Mouse (Mus musculus) neural tube, embryonic 15.5 days (tissue): ENCODE results near the gene Rpn1. TPM values are rescaled to one million over a fixed set of nuclear protein-coding genes. Genes with fewer than 3 reads are reported as not detected.

ENCODE experiments used
- ATAC-seq: fragments of 200-750 bp; cut with Nextera tagmentation; 2 replicates; pipeline ENCODE4 v1.8.0; 2017; ENCODE audit warnings: mild to moderate bottlenecking, moderate TSS enrichment, moderate library complexity; ENCODE audit not compliant: low FRiP score
- H3K27ac ChIP-seq: fragments of 300-500 bp; sonication (generic); replicated peaks from 2 replicates; pipeline ENCODE4 v1.5.1; 2015; ENCODE audit warnings: mild to moderate bottlenecking, inconsistent platforms
- H3K27me3 ChIP-seq: fragments of 300-500 bp; sonication (generic); replicated peaks from 2 replicates; pipeline ENCODE4 v1.6.1; 2015; ENCODE audit warnings: inconsistent platforms
- H3K36me3 ChIP-seq: fragments of 300-500 bp; sonication (generic); 2 replicates; pipeline ENCODE4 v1.6.1; 2015; ENCODE audit warnings: inconsistent platforms
- H3K4me1 ChIP-seq: fragments of 300-500 bp; sonication (generic); 2 replicates; pipeline ENCODE4 v1.6.1; 2015; ENCODE audit warnings: inconsistent platforms
- H3K4me2 ChIP-seq: fragments of 300-500 bp; sonication (generic); 2 replicates; pipeline ENCODE4 v1.6.1; 2015; ENCODE audit warnings: inconsistent platforms, mild to moderate bottlenecking, moderate library complexity
- H3K4me3 ChIP-seq: fragments of 300-500 bp; sonication (generic); replicated peaks from 2 replicates; pipeline ENCODE4 v1.5.1; 2015; ENCODE audit warnings: mild to moderate bottlenecking, inconsistent platforms
- H3K9ac ChIP-seq: fragments of 300-500 bp; sonication (generic); replicated peaks from 2 replicates; pipeline ENCODE4 v1.6.1; 2015; ENCODE audit warnings: mild to moderate bottlenecking, inconsistent platforms
- H3K9me3 ChIP-seq: fragments of 300-500 bp; sonication (generic); replicated peaks from 2 replicates; pipeline ENCODE4 v1.6.1; 2016; ENCODE audit warnings: inconsistent platforms
- WGBS: fragments of 180-500 bp; shearing (Covaris S2); methylation state at CpG from one replicate; pipeline ENCODE4 v1.1.7; 2015; ENCODE audit warnings: mixed read lengths; 5-methylcytosine and 5-hydroxymethylcytosine counted together
- polyA plus RNA-seq: library from polyadenylated mRNA; unstranded; fragments of >200 nt; fragmentation: Nextera tagmentation; extraction: Ambion mirVana; gene quantifications from 2 replicates; pipeline ENCODE4 v1.2.1, GENCODE M21; 2015

Gene Rpn1
- polyA plus RNA-seq, 1 experiment from 2014 or later: 294 TPM

DNA sequence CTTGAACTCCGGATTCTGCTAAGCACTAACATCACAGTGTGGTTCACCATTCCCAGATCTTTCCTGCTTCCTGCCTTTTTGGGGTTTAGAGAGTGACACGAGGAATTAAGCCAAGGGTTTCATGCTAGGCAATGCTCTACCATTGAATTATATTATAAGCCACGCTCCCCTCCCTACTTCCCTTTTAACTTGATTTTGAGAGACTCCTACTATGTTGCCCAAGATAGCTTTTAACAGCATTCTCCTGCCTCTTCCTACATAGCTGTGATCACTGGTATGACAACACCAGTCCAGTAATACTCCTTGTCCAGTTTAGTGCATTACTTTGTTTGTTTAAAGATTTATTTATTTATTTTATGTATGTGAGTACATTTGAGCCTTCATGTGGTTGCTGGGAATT is 16.6 kb upstream of the Rpn1 start:
- ATAC-seq: no peak
- Histone ChIP-seq H3K27ac (no peak overlapping the region), H3K9ac (no peak overlapping the region), H3K4me2 (no peak overlapping the region), H3K4me1 (no peaks in the 10 kb centered on the region), H3K36me3 (no peaks in the 10 kb centered on the region), H3K9me3 (no peaks in the 10 kb centered on the region), H3K27me3 (peaks cover 6% of the 10 kb centered on the region; the same call in 1 of the 2 replicates), H3K4me3 (no peak overlapping the region)
- 78% methylated on average over 3 of the region's 3 CpGs for WGBS

DNA sequence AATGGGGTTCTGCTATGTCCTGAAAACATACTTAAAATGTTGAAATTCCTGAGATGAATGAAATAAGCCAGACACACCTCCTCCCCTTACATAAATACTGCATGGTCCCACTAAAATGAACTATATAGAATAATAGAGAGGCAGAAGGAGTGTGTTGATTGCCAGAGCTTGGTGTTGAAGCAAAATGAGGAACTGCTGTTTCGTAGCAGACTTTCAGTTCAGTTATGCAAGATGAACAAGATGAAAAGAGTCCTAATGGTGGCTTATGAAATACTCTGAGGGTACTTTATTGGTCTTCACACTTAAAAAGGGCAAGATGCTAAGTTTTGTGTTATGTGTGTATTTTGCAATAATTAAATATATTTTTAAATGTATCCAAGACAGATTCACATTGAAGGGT is 15.5 kb upstream of the Rpn1 start:
- H3K4me2 ChIP-seq: no peak overlapping the region
- no peaks in the 10 kb centered on the region for H3K9me3 ChIP-seq
- WGBS: 91% methylated on average over 1 of the region's 1 CpGs
- H3K4me3 ChIP-seq: no peak overlapping the region
- H3K9ac ChIP-seq: no peak overlapping the region
- ATAC-seq: no peak
- H3K27me3 ChIP-seq: peaks cover 6% of the 10 kb centered on the region; the same call in 1 of the 2 replicates
- H3K36me3 ChIP-seq: no peaks in the 10 kb centered on the region
- H3K27ac ChIP-seq: no peak overlapping the region
- no peaks in the 10 kb centered on the region for H3K4me1 ChIP-seq

DNA sequence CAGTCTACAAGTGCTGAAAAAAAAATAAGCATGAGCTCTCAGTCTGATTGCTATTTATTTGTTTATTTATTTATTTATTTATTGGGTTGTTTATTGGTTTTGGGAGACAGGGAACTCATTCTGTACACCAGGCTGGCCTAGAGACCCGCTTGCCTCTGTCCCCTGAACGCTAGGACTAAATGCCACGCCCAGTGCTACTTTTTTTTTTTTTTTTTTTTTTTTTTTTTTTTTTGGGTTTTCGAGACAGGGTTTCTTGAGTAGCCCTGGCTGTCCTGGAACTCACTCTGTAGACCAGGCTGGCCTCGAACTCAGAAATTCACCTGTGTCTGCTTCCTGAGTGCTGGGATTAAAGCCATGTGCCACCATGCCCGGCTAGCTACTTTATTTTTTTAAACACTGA is 13.8 kb upstream of the Rpn1 start:
- Histone ChIP-seq H3K9ac (no peak overlapping the region), H3K9me3 (no peaks in the 10 kb centered on the region), H3K4me1 (peaks cover under 1% of the 10 kb centered on the region; the same call in 1 of the 2 replicates), H3K27ac (no peak overlapping the region), H3K4me3 (no peak overlapping the region), H3K36me3 (no peaks in the 10 kb centered on the region), H3K4me2 (no peak overlapping the region), H3K27me3 (peaks cover 6% of the 10 kb centered on the region; the same call in 1 of the 2 replicates)
- WGBS: 84% methylated on average over 6 of the region's 6 CpGs
- no peak for ATAC-seq

DNA sequence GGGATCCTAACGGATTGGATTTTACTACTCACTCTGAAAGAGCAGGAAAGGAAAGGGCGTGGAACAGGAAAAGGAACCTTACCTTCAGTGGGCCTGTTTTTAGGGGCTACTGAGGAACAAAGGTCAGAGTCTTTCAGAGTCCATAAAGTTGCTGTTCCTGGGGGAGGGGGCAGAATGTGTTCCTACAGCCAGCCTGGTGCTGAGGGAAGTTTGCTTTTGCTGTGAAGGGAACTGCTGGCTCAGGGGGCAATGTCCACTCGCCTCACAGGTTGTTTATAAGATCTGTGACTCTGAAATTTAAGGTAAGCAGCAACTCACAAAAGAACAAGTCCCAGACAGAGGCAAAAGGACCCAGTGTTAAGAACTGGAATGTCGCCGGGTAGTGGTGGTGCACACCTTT is 13.1 kb upstream of the Rpn1 start:
- no peak overlapping the region for H3K4me2 ChIP-seq
- WGBS: 73% methylated on average over 5 of the region's 5 CpGs

DNA sequence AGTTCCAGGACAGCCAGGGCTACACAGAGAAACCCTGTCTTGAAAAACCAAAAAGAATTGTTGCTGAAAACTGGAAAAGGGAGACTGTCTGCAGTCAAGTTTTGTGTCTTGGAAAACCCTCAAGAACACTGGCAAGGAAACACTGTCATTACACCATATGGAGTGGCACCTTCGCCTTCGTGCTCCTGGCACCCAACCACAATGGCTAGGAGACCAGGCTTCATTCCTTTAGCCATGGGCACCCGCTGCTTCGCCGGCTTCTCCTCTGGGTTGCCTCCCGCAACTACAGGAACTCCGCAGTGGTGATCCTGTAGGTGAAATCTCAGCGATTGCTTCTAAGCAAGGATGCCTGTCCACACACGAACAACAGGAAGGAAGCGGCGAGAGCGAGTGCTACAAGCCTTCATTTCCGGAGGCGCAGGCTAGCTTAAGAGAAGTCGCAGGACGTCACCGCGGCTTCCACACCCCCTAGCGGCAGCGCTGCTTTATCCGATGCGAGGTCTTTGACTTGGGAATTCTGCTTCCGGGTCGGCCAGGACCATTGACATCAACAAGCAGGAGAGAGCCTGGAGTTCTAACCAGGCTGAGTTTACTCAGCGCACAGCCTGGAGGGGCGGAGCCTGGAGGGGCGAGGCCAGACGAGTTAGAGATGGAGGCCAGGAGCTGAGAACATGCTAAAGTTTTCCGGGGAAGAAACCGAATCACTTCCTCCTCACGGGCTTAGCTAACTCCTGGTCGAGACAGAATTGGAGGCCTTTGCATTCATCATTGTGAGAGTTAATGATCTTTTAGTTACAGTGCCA is 9.3 kb upstream of the Rpn1 start:
- 3% methylated on average over 32 of the region's 32 CpGs for WGBS
- Histone ChIP-seq H3K27me3 (peaks cover 9% of the 10 kb centered on the region), H3K4me3 (peak overlapping the region; percentile 50), H3K4me1 (peaks cover 5% of the 10 kb centered on the region; the same call in 1 of the 2 replicates), H3K36me3 (no peaks in the 10 kb centered on the region), H3K27ac (peak overlapping the region; percentile 94), H3K9me3 (no peaks in the 10 kb centered on the region), H3K9ac (peak overlapping the region; percentile 54), H3K4me2 (peak overlapping the region; percentile 74)
- peak; percentile 98 for ATAC-seq

More for the DNA sequence above, 13.1 kb upstream of the Rpn1 start:
- Histone ChIP-seq H3K9me3 (no peaks in the 10 kb centered on the region), H3K27me3 (peaks cover 6% of the 10 kb centered on the region; the same call in 1 of the 2 replicates), H3K4me3 (no peak overlapping the region), H3K36me3 (no peaks in the 10 kb centered on the region), H3K27ac (no peak overlapping the region), H3K4me1 (peaks cover 5% of the 10 kb centered on the region; the same call in 1 of the 2 replicates), H3K9ac (no peak overlapping the region)
- ATAC-seq: no peak

DNA sequence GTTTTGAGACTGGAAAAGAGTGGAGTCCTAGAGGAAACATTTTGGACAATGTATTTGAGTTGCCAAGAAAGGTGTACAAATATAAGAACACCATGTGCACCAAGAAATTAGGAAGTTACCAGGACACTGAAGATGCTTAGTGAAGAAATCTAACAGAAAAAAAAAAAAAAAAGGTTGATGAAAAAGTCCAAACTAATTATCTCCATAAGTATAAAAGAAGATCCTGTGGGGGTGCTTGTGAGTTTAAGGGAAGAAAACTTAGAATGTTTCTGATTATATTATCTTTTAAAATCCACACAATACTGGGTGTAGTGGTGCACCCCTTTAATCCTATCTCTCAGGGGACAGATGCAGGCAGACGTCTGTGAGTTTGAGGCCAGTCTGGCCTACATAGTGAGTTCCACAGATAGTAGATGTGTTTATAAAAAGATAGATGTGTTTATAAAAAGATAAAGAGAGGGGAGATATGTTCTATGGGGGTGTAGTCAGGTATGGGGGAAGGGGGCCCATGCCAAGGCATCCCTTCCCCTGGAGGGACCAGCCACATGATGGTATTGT is 8.2 kb upstream of the Rpn1 start:
- no peaks in the 10 kb centered on the region for H3K36me3 ChIP-seq
- no peak overlapping the region; the same call in 1 of the 2 replicates for H3K4me3 ChIP-seq
- peak overlapping the region; percentile 74; the same call in 1 of the 2 replicates for H3K4me2 ChIP-seq
- H3K27me3 ChIP-seq: peaks cover 13% of the 10 kb centered on the region; the same call in 1 of the 2 replicates
- no peak for ATAC-seq
- 82% methylated on average over 1 of the region's 1 CpGs for WGBS
- no peaks in the 10 kb centered on the region for H3K9me3 ChIP-seq
- H3K4me1 ChIP-seq: peaks cover 5% of the 10 kb centered on the region; the same call in 1 of the 2 replicates
- no peak overlapping the region for H3K9ac ChIP-seq
- H3K27ac ChIP-seq: no peak overlapping the region

DNA sequence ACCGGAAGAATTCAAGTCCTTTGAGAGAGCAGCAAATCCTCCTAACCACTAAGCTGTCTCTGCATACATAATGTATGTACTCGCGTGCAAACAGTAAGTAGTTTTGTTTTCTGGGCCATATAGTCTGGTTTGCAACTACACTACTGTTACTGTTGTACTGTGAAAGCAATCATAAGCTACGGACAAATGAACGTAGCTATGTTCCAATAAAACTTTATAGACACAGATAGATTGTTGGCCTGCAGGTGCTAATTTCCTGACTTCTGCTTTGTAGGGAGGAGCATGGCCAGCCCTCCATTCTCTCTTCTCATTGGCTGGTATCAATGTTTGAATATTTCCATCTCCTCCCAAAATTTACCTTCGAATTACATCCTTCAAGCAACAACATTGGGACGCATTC is 1.2 kb upstream of the Rpn1 start:
- H3K4me1 ChIP-seq: peaks cover 33% of the 10 kb centered on the region
- H3K27me3 ChIP-seq: peaks cover 5% of the 10 kb centered on the region; the same call in 1 of the 2 replicates
- H3K9ac ChIP-seq: no peak overlapping the region
- no peak overlapping the region for H3K27ac ChIP-seq
- no peak for ATAC-seq
- no peaks in the 10 kb centered on the region for H3K36me3 ChIP-seq
- H3K4me2 ChIP-seq: no peak overlapping the region
- H3K4me3 ChIP-seq: no peak overlapping the region
- no peaks in the 10 kb centered on the region for H3K9me3 ChIP-seq
- 82% methylated on average over 7 of the region's 7 CpGs for WGBS

DNA sequence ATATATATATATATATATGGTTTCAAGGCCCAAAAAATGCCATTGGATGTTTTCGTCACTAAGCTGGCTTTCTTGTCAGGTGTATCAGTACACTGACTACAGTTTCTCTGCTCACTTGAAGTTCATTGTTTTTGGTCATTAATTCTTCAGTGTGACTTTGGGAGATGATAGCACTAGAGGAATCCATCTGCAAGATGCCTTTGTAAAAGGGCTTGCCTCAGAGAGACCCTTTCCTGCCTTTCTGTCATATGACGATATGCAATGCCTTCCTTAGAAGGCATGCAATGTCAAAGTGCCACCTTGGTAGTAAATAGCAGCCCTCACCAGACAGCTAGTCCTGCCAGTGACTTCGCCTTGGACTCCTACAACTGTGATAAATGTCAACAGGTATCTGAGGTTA is 610 bp upstream of the Rpn1 start:
- H3K27ac ChIP-seq: no peak overlapping the region
- peak; percentile 13; the same call in 1 of the 2 replicates for ATAC-seq
- peaks cover 5% of the 10 kb centered on the region; the same call in 1 of the 2 replicates for H3K27me3 ChIP-seq
- H3K4me2 ChIP-seq: peak overlapping the region; percentile 89
- H3K4me3 ChIP-seq: peak overlapping the region; percentile 100; the same call in 1 of the 2 replicates
- H3K9me3 ChIP-seq: no peaks in the 10 kb centered on the region
- H3K4me1 ChIP-seq: peaks cover 33% of the 10 kb centered on the region
- WGBS: 72% methylated on average over 3 of the region's 3 CpGs
- no peak overlapping the region for H3K9ac ChIP-seq
- peaks cover 4% of the 10 kb centered on the region; the same call in 1 of the 2 replicates for H3K36me3 ChIP-seq

DNA sequence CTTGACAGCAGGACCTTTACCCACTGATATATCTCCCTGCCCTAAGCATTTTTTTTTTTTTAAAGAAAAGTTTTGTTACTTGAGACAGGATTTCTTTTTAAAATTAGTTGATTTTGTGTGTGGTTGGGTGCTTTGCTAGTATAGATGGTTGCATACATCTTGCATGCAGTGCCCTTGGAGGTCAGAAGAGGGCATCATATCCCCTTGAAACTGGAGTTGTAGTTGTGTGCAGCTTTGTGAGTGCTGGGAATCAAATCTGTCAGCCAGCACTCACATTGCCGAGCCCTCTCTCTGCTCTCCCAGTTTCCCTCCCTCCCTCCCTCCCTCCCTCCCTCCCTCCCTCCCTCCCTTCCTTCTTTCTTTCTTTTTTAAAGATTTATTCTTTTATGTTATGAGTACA is 4.7 kb downstream of the Rpn1 start:
- H3K4me2 ChIP-seq: no peak overlapping the region
- 67% methylated on average over 1 of the region's 1 CpGs for WGBS
- no peaks in the 10 kb centered on the region for H3K9me3 ChIP-seq
- no peaks in the 10 kb centered on the region for H3K27me3 ChIP-seq
- no peak overlapping the region for H3K27ac ChIP-seq
- peaks cover 44% of the 10 kb centered on the region for H3K36me3 ChIP-seq
- no peak overlapping the region for H3K4me3 ChIP-seq
- H3K9ac ChIP-seq: no peak overlapping the region
- H3K4me1 ChIP-seq: peaks cover 29% of the 10 kb centered on the region
- ATAC-seq: no peak

DNA sequence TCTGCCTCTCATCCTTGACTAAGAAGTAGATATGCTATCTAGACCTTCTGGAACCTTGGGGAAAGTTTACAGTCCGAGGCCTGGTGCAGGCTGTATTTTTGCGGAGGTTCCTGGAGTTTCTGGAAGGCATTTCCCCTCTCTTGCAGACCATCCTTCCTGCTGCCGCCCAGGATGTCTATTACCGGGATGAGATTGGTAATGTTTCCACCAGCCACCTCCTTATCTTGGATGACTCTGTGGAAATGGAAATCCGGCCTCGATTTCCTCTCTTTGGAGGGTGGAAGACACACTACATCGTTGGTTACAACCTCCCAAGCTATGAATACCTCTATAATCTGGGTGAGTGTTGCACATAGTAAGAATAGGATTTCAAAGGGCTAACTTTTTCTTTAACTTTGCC is 11.1 kb downstream of the Rpn1 start:
- Histone ChIP-seq H3K9ac (no peak overlapping the region), H3K4me2 (no peak overlapping the region), H3K4me3 (no peak overlapping the region), H3K9me3 (no peaks in the 10 kb centered on the region), H3K4me1 (no peaks in the 10 kb centered on the region), H3K27ac (no peak overlapping the region), H3K27me3 (no peaks in the 10 kb centered on the region), H3K36me3 (peaks cover 90% of the 10 kb centered on the region)
- no peak for ATAC-seq
- whole genome bisulfite sequencing: 94% methylated on average over 7 of the region's 7 CpGs

DNA sequence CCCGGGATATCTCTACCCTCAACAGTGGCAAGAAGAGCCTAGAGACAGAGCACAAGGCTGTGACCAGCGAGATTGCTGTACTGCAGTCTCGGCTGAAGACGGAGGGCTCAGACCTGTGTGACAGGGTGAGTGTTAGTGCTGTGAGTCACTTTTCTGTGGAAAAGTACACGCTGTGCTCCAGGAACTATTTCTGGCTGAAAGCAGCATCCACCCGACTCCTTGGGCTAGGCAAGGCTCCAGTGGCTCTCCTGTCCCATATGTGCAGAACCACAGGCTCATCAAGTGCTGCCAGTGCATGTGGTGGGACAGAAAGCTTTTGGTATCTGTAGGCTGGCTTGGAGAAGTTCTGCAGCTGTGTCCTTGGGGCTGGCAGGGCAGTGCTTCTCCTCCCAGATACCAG is 17.8 kb downstream of the Rpn1 start:
- H3K9ac ChIP-seq: no peak overlapping the region
- peaks cover 16% of the 10 kb centered on the region for H3K4me1 ChIP-seq
- no peak overlapping the region for H3K4me2 ChIP-seq
- H3K27ac ChIP-seq: no peak overlapping the region
- H3K27me3 ChIP-seq: no peaks in the 10 kb centered on the region
- no peaks in the 10 kb centered on the region for H3K9me3 ChIP-seq
- no peak for ATAC-seq
- peaks cover 75% of the 10 kb centered on the region for H3K36me3 ChIP-seq
- H3K4me3 ChIP-seq: no peak overlapping the region
- 93% methylated on average over 6 of the region's 6 CpGs for WGBS
